Mouse (Mus musculus): Measurements from ENCODE around the gene Mafk.

DNA sequence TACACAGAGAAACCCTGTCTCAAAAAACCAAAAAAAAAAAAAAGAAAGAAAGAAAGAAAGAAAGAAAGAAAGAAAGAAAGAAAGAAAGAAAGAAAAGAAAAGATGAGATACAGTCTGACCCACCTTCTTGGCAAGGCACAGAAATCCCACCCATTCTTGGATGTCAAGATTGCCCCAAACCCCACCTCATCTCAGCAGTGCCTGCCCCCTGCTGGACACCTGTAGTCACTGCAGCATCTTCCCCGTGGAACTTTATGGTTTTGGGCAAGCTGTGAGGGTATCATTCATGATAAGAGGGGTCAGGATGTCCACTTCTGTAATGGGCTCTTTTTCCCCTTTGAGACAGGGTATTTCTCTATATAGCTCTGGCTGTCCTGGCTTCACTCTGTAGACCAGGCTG lies 26.0 kb downstream of the Mafk start:
- TF ChIP-seq CTCF (conservative IDR thresholded peaks at IDR 0.05; ENCODE audit: insufficient read depth, insufficient read length, low read depth, low read length) (peak; percentile 81), POLR2A (IDR thresholded peaks at IDR 0.05; ENCODE audit: low read depth, low read length) (no peak)
